Mouse (Mus musculus) right cerebral cortex, postnatal 36 days (tissue): ENCODE measurements around the gene U2af2.
A peak's percentile ranks its signal among the peaks of the same experiment; 100 is the strongest.

Experiments used
- DNase-seq, 2 experiments: peaks; one replicate each; pipeline ENCODE4 v3.0.0; 2022; ENCODE audit warnings: low spot score in 2 of 2, mixed read lengths in 1 of 2

Gene U2af2

GRCm38 (mm10) chr7:5109301-5109700 is 47.4 kb downstream of the U2af2 start:
- DNase-seq: no peak

- DNase-seq: no peak
These were observed 50.8 kb downstream of the U2af2 start for GRCm38 (mm10) chr7:5112701-5113100.

GRCm38 (mm10) chr7:5116850-5117249 is 54.9 kb downstream of the U2af2 start, which contains the start of gene Rfpl4:
Gene Rfpl4, minus strand, starts transcription at chr7:5116950.
- DNase-seq: no peak

- no peak for DNase-seq
These were observed 63.1 kb downstream of the U2af2 start for GRCm38 (mm10) chr7:5125078-5125477.

GRCm38 (mm10) chr7:5125549-5126406 is 63.8 kb downstream of the U2af2 start, which contains the start of gene Rasl2-9:
Gene Rasl2-9, minus strand, starts transcription at chr7:5125950.
- peak; percentile 42 to 66 for DNase-seq
